Mouse (Mus musculus) liver (tissue): ENCODE measurements around the gene Fbxo48.
A peak's percentile ranks its signal among the peaks of the same experiment; 100 is the strongest.

Experiments
- DNase-seq: peaks from one replicate; pipeline ENCODE4 v3.0.0-alpha.2; 2020; ENCODE audit warnings: mixed read lengths

Fbxo48 gene

GRCm38 (mm10) chr11:16972027-16972426 is 20.9 kb downstream of the Fbxo48 start:
- no peak for DNase-seq

GRCm38 (mm10) chr11:16973086-16973485 is 21.9 kb downstream of the Fbxo48 start:
- no peak for DNase-seq

GRCm38 (mm10) chr11:16976937-16977336 is 25.8 kb downstream of the Fbxo48 start:
- DNase-seq: peak; percentile 35

- DNase-seq: no peak
These were observed 26.4 kb downstream of the Fbxo48 start for GRCm38 (mm10) chr11:16977611-16978010.

- DNase-seq: no peak
These were observed 27.1 kb downstream of the Fbxo48 start for GRCm38 (mm10) chr11:16978161-16978707.

GRCm38 (mm10) chr11:16986550-16987187 is 35.5 kb downstream of the Fbxo48 start:
- DNase-seq: no peak

- DNase-seq: no peak
These were observed 36.7 kb downstream of the Fbxo48 start for GRCm38 (mm10) chr11:16987745-16988328.

GRCm38 (mm10) chr11:16989885-16990284 is 38.7 kb downstream of the Fbxo48 start:
- no peak for DNase-seq

GRCm38 (mm10) chr11:16992880-16993279 is 41.7 kb downstream of the Fbxo48 start:
- DNase-seq: no peak

GRCm38 (mm10) chr11:16996818-16997217 is 45.6 kb downstream of the Fbxo48 start:
- no peak for DNase-seq

- DNase-seq: no peak
These were observed 46.3 kb downstream of the Fbxo48 start for GRCm38 (mm10) chr11:16997465-16997864.

- DNase-seq: no peak
These were observed 48.2 kb downstream of the Fbxo48 start for GRCm38 (mm10) chr11:16999387-16999786.

GRCm38 (mm10) chr11:16999933-17000332 is 48.8 kb downstream of the Fbxo48 start:
- DNase-seq: no peak

- no peak for DNase-seq
These were observed 49.5 kb downstream of the Fbxo48 start for GRCm38 (mm10) chr11:17000353-17001334.

GRCm38 (mm10) chr11:17002739-17003373 is 51.7 kb downstream of the Fbxo48 start:
- no peak for DNase-seq

GRCm38 (mm10) chr11:17003757-17004156 is 52.6 kb downstream of the Fbxo48 start:
- DNase-seq: no peak
